In the genomic region with DNA sequence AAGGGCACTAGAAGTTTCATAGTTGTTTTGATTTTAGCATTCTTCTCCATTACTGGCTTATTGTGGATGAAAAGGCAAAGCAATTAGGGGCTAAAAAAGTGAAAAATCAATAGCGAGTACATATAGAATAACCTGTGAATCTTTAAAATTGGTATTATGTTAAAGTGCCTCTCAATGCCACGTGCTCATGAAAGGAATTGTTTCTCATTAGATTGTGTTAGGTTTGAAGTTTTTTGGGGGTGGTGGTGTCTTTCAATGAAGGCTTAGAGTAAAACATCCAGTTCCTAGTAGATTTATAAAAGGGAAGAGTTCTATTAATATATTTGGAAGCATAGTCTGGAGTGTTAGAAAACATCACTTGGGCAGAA, we compare ENCODE assay signal across 8 mouse cellular contexts. TPM values are rescaled to one million over a fixed set of nuclear protein-coding genes. Genes with fewer than 3 reads are reported as not detected.
DNase-seq lines count a peak whose midpoint lies in the region; ATAC-seq and TF ChIP-seq lines count a peak whose summit lies in the region.

No protein-coding gene starts in this region.

- TF ChIP-seq CTCF in ES-Bruce4 (IDR thresholded peaks at IDR 0.05; ENCODE audit: low read depth, low read length), result no peak
- no peak for TF ChIP-seq CTCF in forebrain, postnatal 0 days (IDR thresholded peaks at IDR 0.05; ENCODE audit: low read depth)

- ATAC-seq in heart, embryonic 13.5 days (ENCODE audit: extremely low read depth, insufficient number of reproducible peaks, low FRiP score, low TSS enrichment), result no peak
- no peak for ATAC-seq in forebrain, postnatal 0 days
- no peak for ATAC-seq in CD4-positive, CD25-positive, alpha-beta regulatory T cell, adult 4 months

- peak overlapping the region; percentile 100 for H3K9ac ChIP-seq in heart, embryonic 13.5 days
- H3K9ac ChIP-seq in ES-Bruce4 (ENCODE audit: low read depth, poor library complexity, severe bottlenecking), result peak overlapping the region; percentile 99
- H3K9ac ChIP-seq in forebrain, postnatal 0 days, result peak overlapping the region; percentile 94

- H3K4me3 ChIP-seq in heart, embryonic 13.5 days, result peak overlapping the region; percentile 100
- H3K4me3 ChIP-seq in ES-Bruce4 (ENCODE audit: low read depth, low read length) (peak overlapping the region; percentile 95), macrophage (ENCODE audit: inconsistent target) (peak overlapping the region; percentile 73)
- H3K4me3 ChIP-seq in forebrain, postnatal 0 days (ENCODE audit: low read depth, low read length), result peak overlapping the region; percentile 99

- H3K9me3 ChIP-seq in heart, embryonic 13.5 days, result no peaks in the 10 kb centered on the region
- H3K9me3 ChIP-seq in ES-Bruce4 (replicated peaks; ENCODE audit: control insufficient read depth, insufficient read depth, low read length, poor library complexity, severe bottlenecking), result no peaks in the 10 kb centered on the region
- no peaks in the 10 kb centered on the region for H3K9me3 ChIP-seq in forebrain, postnatal 0 days (ENCODE audit: low read length)

- WGBS in heart, embryonic 13.5 days, result 0% methylated on average over 2 of the region's 2 CpGs
- 0% methylated on average over 2 of the region's 2 CpGs for WGBS in forebrain, postnatal 0 days
- 0% methylated on average over 2 of the region's 2 CpGs for WGBS in macrophage (ENCODE audit: missing documents)

- no peak for TF ChIP-seq EP300 in ES-Bruce4 (IDR thresholded peaks at IDR 0.05; ENCODE audit: insufficient read depth, low read depth, low read length)

- peaks cover 17% of the 10 kb centered on the region for H3K36me3 ChIP-seq in heart, embryonic 13.5 days
- H3K36me3 ChIP-seq in ES-Bruce4 (ENCODE audit: control insufficient read depth, insufficient read depth, low read length, poor library complexity, severe bottlenecking), result peaks cover 46% of the 10 kb centered on the region
- H3K36me3 ChIP-seq in forebrain, postnatal 0 days (ENCODE audit: insufficient read depth), result peaks cover 10% of the 10 kb centered on the region; the same call in 1 of the 2 replicates
- H3K36me3 ChIP-seq in macrophage (ENCODE audit: inconsistent target), result peaks cover 19% of the 10 kb centered on the region; the same call in 1 of the 2 replicates

- H3K79me2 ChIP-seq in macrophage (ENCODE audit: inconsistent target), result peaks cover 58% of the 10 kb centered on the region

- no peak for TF ChIP-seq POLR2A in ES-Bruce4 (IDR thresholded peaks at IDR 0.05; ENCODE audit: insufficient read depth, low read length)

- H3K4me1 ChIP-seq in heart, embryonic 13.5 days, result peaks cover 33% of the 10 kb centered on the region
- H3K4me1 ChIP-seq in ES-Bruce4 (ENCODE audit: control insufficient read depth, insufficient read depth, low read length), result no peaks in the 10 kb centered on the region
- H3K4me1 ChIP-seq in forebrain, postnatal 0 days (ENCODE audit: insufficient read depth), result peaks cover 11% of the 10 kb centered on the region

- H3K4me2 ChIP-seq in heart, embryonic 13.5 days, result peak overlapping the region; percentile 84
- H3K4me2 ChIP-seq in forebrain, postnatal 0 days (ENCODE audit: low read depth), result peak overlapping the region; percentile 76

- intact Hi-C loops in heart, postnatal 25 days (cut with DNase I), result loop anchor here (5.0 to 10.0 kb wide), 2 partner anchors 41 to 93 kb away; no protein-coding TSS in a partner anchor

- DNase-seq in heart, postnatal 25 days (ENCODE audit: low spot score), result no peak
- no peak for DNase-seq in forebrain, postnatal 0 days
- no peak for DNase-seq in adrenal gland, postnatal 4 days (ENCODE audit: low spot score in 2 of 2)
- no peak for DNase-seq in natural killer cell, adult 2 months (ENCODE audit: low spot score in 2 of 2)

- H3K27ac ChIP-seq in heart, embryonic 13.5 days (replicated peaks), result peak overlapping the region; percentile 93; the same call in 1 of the 2 replicates
- H3K27ac ChIP-seq in ES-Bruce4 (ENCODE audit: insufficient read depth, low read length) (peak overlapping the region; percentile 66; the same call in 1 of the 2 replicates), macrophage (peak overlapping the region; percentile 54)
- no peak overlapping the region for H3K27ac ChIP-seq in forebrain, postnatal 0 days (ENCODE audit: low read depth, low read length)

- no peaks in the 10 kb centered on the region for H3K27me3 ChIP-seq in heart, embryonic 13.5 days (replicated peaks)
- H3K27me3 ChIP-seq in ES-Bruce4 (ENCODE audit: control insufficient read depth, insufficient read depth, low read length, poor library complexity, severe bottlenecking), result no peaks in the 10 kb centered on the region
- no peaks in the 10 kb centered on the region; the same call in 1 of the 2 replicates for H3K27me3 ChIP-seq in forebrain, postnatal 0 days (ENCODE audit: insufficient read depth, low read length)

RNA-seq across cellular contexts. Expression of a gene that starts 30.3 kb away (rescaled TPM):
- 309 and 332 TPM in 2 replicates for polyA plus RNA-seq in heart, embryonic 13.5 days (2015; fragmentation: Nextera tagmentation; extraction: Ambion mirVana)
- 100 to 1,000 TPM; 191 to 213 TPM for total RNA-seq in heart, postnatal 25 days (2021)
- 1,899 and 1,955 TPM in 2 replicates for polyA plus RNA-seq in ES-Bruce4 (2011; ENCODE audit: insufficient read depth, insufficient read length, low read depth, missing spikeins)
- total RNA-seq in forebrain, postnatal 0 days (2014; rRNA removed), result 265 and 306 TPM in 2 replicates
- 316 and 331 TPM in 2 replicates for polyA plus RNA-seq in forebrain, postnatal 0 days (2015; fragmentation: Nextera tagmentation; extraction: Ambion mirVana)
- 100 to 1,000 TPM in 24 of 26 experiments, 10 to 100 TPM in 2; 82.2 to 247 (median 159) TPM for total RNA-seq in macrophage (2018; cell fraction: chromatin; rRNA removed)
- 100 to 1,000 TPM; 213 to 465 (median 300) TPM for total RNA-seq in macrophage (2018; cell fraction: cytosol; rRNA removed)
- 100 to 1,000 TPM in 25 of 26 experiments, 10 to 100 TPM in 1; 97.0 to 329 (median 144) TPM for total RNA-seq in macrophage (2018; cell fraction: nucleus; rRNA removed)
- polyA plus RNA-seq in macrophage (2018), result 276 to 1,082 TPM (median 590 TPM) in 3 replicates
- total RNA-seq in adrenal gland, postnatal 4 days (2021), result 100 to 1,000 TPM; 354 to 387 TPM
- 100 to 1,000 TPM; 188 to 255 TPM for polyA plus RNA-seq in CD4-positive, CD25-positive, alpha-beta regulatory T cell, adult 4 months (2017; shearing (Covaris generic))
